Mouse (Mus musculus) left cerebral cortex, adult 8-10 months (tissue): Measurements from ENCODE around the gene Ntng1. TPM values are rescaled to one million over a fixed set of nuclear protein-coding genes. Genes with fewer than 3 reads are reported as not detected.

Experiments
- DNase-seq, 2 experiments: peaks; one replicate each; pipeline ENCODE4 v3.0.0; 2022; ENCODE audit warnings: low spot score in 2 of 2
- total RNA-seq, 4 experiments: library from RNA; stranded (reverse); gene quantifications; 2 replicates each; pipeline ENCODE4 v1.2.4; 2022

Ntng1 gene
- total RNA-seq, 4 experiments from 2014 or later: 25.9 to 31.8 (median 27.1) TPM

DNA sequence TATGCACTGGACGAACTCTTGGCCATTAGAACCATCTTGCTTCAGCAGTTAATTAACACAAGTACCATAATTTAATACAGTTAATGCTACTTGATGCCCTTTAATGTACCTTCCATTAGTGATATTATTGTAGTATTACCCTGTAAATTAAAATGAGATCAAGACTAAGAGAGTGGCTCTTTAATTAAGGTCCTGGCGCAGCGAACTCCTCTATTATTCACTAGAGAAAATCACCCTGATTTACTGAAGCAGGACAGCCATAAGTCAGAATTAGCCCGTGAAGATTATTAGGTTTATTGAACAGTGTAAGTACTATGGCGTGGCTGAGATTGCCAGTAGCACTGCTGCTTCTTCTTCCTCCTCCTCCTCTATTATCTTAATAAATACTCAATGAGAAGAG is 212.8 kb downstream of the Ntng1 start:
- no peak for DNase-seq

DNA sequence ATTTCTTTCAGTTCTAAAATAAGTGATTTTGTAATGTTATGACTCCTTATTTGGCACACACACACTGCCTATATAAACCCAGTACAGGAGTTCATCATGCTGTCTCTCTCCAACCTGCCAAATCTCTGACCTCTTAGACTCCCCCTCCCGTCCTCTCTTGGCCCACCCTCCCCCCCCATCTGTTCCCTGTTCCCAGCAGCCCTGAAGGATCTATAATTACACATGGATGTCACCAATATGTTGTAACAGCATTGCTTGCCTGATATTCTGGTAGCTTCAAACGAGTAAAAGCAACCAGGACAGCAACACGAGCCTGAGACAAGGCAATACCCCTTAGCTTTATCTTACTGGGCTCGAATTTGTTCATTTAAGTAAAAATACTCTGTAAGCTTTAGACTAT is 220.0 kb downstream of the Ntng1 start:
- DNase-seq: no peak

DNA sequence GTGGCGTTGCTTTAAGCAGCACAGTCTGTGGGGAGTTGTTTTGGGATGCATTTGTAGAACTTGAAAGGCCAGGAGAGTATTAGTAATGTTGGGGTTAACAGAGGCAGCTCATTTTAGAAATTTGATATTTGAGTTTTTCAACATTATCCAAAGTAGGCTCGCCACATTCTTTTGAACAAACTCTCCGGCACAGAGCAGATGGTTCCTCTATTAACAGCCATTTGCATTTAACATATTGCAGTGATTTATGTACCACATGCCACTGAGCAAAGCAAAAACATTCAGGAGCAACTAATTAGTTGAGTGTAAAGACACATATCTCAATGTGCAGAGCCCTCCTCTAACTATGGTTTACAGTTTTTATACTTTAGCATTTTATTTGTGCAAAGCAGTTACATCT is 224.8 kb downstream of the Ntng1 start:
- no peak for DNase-seq

DNA sequence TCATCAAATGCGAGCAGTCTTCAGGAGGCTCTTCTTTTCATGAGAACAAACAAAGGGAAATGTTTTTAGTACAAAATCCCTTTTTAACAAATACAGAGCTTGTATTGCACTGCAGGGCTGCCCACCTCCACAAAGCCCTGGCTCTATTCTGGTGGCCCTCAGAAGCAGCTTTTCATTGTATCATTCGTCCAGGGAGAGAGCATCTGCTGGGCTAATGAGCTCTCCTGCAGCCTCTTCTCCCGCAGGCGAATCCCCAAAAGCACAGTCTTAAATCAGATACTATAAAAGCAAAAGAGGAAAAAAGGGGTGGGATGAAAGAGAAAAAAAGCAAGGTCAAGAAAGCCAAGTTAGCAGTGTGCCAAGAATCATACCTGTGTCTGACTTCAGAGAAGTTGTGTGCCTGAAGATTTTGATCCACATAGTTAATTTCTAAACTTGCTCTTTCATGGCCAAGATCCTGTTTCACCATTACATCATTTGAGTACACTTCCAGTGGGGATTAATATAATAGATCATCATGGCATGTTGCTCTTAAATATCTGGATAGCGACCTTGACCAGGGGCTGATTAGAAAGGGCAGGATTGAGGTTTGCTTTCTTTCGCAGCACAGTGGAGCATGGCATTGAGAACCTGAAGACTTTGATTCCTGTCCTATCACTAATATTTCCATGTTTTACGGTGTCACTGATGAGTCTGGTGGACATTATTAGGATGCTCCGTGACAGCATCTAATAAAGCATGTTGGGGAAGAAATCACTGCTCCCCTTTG is 225.7 kb downstream of the Ntng1 start:
- DNase-seq: no peak

DNA sequence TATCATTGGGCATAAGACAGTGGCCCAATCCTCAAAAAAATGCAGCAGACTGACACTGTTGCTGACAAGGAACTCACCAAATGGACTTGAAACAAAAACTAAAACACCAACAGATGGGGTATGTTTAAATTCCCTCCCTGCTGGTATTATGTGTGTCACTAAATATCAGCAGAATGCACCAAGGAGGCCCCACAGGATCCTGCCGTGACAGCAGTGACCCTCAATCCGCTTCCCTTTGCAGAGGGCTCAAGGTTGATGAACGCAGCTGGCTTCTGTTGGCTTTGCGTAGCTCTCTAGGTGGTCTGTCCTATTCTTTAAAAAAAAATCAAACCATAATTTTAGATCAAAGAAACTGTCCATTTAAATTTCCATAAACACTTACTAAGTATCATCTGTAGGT is 226.7 kb downstream of the Ntng1 start:
- no peak for DNase-seq

DNA sequence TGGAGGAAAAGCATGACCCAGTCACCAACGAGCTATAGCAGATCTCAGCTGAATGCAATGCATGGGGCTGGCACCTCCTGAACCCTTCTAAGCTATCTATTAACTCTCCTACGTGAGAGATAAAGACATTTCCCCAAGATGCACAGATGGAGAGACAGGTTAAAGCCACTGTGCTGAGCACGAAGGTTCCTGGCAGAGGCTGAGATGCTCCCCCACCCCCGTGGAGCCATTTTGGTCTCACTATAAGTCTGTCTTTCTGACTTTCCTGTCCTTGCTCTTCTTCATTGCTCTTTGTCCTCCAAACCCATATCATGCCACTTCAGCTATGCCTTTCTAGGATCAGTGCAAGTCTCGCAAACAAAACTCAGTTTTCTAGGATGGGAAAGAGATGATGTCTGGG is 229.6 kb downstream of the Ntng1 start:
- DNase-seq: no peak

DNA sequence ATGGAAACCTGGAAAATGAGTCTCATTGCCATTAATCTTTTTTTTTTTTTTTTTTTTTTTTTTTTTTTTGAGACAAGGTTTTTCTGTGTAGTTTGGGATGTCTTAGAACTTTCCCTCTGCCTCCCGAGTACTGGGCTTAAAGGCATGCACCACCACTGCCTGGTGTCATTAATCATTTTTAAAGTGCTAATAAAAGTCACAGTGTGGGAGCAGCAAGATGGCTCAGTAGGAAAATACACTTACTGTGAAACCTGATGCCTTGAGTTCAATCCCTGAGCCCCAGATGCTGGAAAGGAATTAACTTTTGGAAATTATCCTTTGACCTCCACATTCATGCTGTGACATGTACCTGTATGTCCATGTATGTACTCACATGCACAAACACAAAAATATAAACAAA is 253.2 kb downstream of the Ntng1 start:
- DNase-seq: no peak

DNA sequence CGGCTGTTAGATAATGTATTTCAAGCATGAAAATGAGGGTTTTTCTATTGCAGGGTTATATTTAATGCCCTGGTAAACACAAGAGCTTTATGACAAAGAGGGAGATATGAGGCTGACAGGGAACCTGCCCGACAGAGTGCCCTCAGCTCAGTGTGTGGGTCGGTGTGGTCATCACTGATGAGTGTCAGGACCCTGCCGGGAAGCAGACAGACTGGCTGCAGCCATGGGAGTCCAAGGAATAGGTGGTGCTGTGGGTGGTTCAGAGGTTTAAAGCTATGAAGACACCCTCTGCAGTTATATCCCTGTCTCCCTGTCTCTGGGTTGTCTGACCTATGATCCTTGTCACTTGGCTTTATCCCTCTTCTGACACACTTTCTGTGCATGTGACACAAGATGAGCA is 258.1 kb downstream of the Ntng1 start:
- no peak for DNase-seq

DNA sequence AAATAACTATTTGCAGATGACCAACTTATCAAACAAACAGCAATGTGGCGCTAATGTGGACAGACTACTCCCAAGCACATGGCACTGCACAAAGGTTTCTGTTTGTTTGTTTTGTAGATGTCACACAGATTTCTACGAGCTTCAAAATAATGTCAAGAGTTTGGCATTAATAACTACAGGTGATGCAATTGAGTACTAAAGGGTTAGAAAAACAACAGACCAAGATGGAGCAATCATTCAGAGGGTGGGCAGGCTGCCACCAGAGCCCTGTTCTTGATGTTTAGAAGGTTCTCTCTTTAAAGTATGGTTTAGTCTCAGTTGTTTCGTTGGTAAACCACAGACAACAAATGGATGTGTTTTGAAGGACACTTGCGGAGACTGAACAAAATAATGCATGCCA is 264.8 kb downstream of the Ntng1 start:
- no peak for DNase-seq

DNA sequence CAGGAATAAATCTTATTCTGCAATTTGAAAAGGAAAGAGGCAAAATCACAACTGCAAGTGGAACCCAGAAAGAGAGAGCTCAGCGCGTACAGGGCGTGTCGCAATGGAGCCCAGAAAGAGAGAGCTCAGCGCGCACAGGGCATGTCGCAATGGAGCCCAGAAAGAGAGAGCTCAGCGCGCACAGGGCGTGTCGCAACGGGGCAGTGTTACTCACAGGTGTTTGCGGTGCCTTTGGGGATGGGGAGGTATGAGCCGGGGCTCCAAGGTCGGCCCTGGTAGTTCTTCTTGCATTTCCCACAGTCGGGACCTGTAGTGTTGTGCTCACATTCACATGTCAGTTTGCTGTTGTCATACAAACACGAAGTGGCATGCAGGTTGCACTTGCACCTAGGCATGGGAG is 271.8 kb downstream of the Ntng1 start:
- no peak for DNase-seq

DNA sequence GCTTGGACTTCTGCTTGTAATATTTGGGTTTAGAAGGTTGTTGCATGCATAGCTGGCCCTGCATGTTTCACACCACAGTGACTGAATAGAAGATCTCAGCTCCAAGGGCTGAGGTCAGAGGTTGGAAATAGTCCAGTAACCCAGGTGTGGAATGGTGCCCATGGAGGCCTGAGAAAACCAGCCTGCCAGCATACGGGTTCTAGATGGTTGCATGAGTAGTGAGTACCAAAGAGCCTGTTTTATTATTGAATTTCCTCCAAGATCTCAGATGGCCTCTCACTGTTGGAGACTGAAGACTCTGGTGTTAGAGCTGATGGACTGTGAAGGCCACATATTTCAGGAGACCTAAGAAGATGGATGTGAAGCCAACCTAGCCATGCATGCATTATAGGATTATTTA is 285.5 kb downstream of the Ntng1 start:
- no peak for DNase-seq

DNA sequence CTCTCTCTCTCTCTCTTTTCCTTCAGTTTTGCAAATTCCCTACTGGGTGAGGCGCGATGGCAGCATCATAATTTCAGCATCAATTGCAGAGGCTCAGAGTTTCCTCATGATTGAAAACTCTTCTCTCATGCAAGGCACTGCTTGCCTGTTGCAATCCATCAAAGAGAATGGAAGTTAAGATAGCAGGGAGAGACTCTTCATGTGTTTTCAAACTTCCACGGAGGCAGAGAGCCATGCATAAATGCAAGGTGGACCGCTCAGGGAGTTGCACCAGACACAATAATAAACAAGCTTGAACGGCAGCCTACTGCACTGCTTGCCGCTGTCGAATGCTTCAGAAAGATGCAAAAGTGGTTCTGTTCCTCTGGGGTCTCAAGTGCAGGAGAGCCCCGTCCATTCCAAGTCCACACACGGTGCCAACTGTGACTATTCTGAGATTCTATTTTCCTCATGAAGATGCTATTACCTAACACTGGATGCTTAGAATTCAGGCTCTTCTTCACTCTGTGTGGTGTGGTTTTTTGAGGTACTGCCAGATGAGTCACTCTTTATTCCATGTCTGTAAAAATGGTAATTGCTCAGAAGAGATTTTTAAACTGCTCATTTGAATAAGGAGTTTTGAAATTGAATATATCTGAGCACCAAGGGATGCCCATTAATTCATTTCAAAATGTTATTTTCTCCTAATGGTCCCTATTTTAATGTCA is 289.2 kb downstream of the Ntng1 start:
- peak; percentile 25 to 27 for DNase-seq

DNA sequence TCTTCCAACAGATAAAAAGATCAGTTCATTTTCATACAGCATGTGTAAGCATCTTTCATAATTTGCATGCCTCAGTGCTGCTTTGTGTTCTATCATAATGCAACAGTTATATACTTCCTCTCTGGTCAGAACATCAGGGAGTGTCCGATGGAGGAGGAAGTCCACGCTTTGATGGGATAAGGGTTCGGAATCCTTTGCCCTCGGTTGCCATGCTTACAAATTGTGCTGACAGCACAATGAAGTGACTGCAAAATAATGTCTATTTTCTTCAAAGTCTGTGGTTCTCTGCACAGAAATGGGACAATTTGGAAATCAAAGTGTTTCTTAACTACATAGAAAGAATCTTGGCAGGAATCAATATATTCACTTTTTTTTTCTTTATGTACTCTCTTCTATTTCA is 297.2 kb downstream of the Ntng1 start:
- no peak for DNase-seq

DNA sequence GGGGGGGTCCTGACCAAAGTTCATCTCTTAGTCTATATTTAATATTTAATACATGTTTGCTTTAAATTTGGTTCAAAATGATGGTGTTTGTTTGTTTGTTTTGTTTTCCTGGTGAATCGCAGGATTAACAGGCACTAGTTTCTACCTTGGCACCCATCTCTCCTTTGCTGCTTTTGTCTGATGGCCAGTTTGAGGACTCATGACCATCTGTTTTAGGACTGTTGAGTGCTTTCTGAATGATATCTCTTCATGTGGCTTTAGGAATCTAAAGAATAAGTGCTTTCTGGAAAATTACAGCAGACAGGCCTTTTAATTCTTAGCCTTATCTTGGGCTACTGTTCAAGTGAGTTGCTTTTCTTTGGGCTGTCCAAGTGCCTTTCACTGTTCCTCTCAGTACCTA is 318.0 kb downstream of the Ntng1 start:
- no peak for DNase-seq

DNA sequence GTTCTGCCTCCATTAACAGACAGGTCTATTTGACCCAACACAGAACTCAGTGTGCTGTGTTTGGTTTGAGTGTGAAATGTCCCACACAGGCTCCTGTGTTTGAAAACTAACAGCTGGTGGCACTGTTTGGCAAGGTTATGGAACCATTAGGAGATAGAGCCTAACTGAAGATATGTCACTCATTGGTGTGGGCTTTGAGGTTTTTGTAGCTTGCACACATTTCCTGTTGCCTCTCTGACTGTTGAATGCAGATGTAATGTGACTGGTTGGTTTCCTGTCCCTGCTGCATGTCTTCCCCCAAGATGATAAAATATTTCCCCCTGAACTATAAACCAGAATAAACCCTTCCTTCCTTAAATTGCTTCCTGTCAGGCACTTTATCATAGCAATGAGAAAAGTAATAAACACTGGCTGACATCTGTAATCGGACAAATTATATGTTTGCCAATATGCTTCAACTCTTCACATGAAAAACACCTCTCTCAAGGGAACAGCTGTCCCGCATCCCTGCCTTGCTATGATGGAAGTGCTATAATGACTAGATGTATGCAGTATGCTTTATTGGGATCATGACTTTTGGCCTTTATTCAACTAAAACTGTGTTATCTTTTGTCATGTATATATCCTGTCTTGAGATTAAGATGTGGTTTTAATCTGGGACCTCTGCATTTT is 320.9 kb downstream of the Ntng1 start:
- DNase-seq: no peak

DNA sequence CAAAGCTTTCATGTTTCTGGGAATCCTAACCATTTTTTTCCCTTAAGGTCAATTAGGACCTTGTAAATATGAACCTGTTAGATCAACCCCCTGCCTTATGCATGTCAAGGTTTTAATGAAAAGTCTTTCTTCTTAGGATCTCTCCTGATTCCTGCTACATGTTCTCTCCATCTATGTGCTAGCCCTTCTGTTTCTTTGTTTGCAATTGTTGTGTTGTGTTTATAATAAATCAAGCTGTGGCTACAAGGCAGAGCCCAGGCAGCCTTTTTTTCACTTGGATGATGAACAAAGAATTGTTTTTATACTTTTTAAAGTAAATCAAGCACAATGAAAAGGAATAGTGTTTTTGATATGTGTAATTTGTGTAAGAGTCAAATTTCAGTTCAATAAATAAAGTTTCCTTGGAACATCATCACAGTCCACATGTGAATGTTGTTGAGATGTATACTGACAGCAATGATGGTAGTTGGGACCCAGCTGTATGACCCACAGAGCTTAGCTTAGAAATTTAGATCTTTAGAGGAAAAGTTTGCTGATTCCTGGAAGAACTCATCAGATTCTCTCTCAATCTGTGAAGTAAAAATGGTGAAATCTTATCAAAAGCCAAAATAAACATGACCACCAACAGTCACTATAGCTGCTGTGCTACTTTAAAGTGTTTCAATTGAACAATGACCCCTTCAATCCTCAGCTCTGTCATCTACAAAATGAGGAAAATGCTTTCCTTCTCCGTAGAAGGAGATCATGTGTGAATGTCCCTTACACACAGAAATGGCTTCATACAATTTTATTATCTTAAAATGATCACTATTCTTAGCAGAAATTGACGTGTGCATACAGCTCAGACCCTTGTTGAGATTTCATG is 324.8 kb downstream of the Ntng1 start:
- no peak for DNase-seq

DNA sequence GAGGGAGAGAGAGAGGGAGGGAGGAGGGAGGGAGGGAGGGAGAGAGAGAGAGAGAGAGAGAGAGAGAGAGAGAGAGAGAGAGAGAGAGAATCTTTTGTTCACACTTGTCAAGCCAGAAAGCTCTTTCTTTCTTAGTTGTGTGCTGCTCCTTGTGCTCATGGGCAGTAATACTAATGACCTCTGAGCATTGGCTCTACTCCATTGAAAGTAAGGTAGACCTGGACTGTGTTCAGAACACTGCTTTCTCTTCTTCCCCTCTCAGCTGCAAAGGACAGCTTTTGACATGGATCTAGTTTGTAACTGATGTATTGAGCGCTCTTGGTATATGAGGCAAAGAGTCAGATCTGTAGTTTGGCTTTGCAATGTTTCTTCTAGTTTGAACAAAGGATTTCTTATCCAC is 334.7 kb downstream of the Ntng1 start:
- no peak for DNase-seq

DNA sequence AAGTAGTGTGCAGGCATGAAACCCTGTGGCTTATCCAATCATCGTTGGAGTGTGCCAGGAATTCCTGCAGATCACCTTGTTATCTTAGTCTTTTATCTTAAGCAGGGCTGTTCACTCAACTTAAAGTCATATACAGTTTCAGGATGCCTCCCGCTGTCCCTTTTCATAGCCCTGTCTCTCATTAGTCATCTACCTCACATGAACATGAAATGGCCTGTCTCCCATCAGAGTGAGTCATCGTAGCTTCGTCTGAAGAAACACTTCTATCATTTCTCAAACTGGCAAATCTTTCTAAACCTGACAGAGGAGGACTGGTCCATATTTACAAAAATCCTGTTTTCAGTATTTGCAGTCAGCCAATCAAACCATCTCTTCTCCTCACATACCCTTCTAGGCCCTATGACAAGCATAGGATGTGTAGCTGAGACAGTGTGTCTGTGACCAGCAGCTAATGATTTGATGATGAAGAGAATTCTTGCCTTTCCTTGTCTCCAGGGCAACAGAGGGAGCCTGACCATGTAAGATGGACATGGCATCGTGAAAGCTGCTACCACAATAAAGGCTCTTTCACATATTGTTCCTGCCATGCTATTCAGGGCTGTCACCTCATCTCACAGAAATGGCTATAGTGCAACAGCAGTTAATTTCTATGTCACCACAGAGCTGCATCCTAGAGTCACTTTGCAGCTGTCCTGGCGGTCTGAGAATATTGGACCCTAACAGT is 336.4 kb downstream of the Ntng1 start:
- no peak for DNase-seq

DNA sequence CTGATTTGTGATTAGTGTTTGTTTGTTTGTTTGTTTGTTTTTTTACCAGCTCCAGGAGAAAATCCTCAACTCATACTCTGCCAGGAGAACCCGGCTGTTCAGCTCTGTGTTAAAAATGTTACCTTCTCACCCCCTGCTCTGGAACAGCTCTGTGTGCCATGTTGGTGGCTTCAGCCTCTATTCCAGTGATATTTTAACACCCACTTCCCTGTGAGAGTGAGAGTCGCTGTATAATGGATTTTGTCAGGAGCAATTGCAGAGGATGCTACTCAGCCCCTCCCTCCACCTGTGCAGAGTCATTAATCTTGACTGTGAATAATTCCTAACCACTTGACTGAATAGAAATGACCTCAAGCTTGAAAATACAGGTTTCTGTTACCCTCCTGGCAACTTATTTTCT is 339.7 kb downstream of the Ntng1 start:
- no peak for DNase-seq

DNA sequence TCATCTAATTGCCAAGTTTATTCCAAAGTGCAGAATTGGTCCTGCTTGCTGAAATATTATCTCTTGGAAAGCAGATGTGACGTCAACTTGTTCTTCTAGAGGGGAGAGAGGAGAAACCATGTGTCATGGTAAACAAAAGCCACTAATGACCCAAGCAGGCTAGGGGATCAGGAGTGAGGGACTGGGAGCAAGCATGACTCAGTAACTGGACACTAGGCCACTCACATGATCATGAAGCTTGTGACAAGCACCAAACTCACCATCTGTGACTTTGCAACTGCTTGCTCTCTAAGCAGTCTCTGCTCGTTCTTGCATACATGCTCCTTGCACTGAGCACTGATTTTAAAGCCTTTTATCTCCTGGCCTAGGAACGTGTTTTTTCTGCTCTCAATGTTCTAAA is 340.2 kb downstream of the Ntng1 start:
- DNase-seq: no peak

DNA sequence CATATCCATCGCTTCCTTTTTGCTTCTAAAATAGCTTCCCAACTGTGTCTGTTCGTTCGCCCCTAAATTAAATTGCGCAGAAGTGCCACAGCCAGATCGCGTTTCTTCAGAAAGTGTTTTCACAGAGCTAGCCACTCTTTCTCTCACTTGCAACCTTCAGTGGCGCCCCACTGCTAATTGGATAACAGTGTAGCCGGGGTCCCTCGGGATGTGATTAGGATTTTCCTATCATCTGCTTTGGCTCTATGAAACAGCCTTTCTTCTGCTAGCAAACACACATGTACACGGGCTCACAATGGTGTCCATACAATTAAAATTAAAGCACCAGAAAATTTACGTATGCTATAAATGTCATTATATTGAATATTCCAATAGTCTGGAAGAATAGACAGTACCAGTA is 346.5 kb downstream of the Ntng1 start:
- DNase-seq: no peak
